Mouse (Mus musculus) layer of hippocampus, adult 11-12 months (tissue): ENCODE results near the gene Tenm3.

Source experiments
- DNase-seq: peaks from one replicate; pipeline ENCODE4 v3.0.0; 2022; ENCODE audit warnings: low spot score

The Tenm3 gene

DNA sequence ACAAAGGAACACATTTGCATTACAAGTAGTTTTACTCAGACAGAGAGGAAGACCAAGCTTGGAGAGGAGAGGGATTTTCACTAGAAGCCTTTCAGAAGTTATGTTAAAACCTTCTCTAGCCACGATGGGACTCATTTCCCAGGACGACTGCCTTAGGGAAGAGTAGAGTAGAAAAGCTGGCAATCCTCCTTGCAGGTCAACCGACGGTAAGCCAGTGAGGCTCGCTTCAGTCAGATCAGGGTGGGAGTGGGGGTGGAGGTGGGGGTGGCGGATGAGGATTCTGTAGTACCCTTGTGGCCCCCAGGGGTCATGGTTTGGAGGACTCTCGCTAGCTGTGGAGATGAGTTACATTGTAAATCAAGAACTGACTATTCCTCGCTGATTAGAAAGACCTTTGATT, 264.6 kb downstream of the Tenm3 start:
- no peak for DNase-seq

DNA sequence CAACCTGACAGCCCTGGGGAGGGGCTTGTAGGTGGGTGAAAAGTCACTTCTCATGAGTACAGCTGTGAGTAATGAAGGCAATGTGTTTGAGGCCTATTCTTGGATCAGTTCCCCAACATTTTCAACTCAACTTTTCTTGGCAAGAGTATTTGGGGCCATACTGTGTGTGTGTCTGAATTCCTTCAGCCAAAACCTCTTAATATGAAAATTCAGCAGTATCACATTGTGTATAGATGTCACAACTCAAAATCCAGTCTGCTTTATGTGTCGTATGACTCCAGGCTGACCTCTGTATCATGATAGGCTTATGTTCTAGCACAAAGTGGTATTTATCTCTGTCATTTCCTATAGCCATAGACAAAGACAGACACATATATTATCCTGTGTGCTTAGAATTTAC, 270.8 kb downstream of the Tenm3 start:
- no peak for DNase-seq

DNA sequence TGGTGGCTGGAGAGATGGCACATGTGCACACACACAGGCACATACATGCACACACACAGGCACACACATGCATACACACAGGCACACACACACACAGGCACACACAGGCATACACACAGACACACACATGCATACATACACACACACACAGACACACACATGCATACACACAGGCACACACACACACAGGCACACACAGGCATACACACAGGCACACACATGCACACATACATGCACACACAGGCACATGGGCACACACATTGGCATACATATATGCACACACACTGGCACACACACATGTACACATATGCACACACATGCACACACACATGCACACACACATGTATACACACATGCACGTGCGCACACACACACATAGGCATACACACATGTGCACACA, 271.4 kb downstream of the Tenm3 start:
- DNase-seq, result no peak

DNA sequence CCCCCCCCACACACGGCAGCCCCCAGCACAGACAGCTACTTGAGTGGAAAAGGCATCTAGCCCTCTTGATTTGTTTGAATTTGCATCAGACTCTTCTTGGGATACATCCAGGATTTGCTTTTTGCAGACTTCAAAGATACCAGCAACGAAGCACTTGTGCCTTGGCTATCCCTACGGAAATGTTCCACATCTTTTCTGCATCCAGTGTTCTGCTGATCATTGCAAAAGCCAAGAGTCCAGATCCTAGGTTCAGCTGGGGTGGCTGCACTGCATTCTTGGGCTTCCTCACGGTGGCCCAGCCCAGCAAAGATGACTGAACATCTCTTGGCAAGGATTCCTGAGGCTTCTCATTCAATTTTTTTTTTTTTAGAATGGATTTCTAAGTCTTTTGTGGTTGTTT, 275.1 kb downstream of the Tenm3 start:
- no peak for DNase-seq

DNA sequence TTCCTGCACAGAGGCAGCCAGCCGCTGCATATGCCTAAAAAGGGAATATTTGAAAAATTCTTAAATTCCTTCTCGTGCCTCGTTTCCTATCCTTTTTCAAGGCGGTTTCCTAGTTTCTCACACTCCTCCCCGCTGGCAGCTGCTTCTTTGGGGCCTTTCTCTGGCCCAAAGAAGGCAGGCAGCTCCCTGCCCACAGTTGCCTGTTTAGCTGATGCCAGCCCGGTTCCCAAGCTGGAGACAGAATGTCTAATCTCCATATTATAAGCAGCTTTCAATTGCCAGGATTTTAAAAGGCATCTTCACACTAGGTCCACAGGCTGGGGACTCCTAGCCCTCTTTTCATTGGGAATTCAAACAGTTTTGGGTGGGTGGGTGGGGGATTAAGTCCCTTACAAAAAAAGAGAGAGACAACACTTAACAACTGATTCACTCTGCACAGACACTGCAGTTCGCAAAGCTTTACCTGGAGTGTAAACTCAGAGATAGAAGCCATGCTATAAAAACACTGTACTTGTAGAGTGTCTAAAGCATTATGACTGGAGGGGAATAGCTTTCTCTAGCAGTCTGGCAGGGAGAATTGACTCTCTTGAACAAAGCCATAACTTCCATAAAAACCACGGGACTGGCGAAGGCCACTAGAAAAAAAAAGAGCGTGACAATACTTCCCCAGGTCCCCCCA, 275.7 kb downstream of the Tenm3 start:
- peak; percentile 20 for DNase-seq

DNA sequence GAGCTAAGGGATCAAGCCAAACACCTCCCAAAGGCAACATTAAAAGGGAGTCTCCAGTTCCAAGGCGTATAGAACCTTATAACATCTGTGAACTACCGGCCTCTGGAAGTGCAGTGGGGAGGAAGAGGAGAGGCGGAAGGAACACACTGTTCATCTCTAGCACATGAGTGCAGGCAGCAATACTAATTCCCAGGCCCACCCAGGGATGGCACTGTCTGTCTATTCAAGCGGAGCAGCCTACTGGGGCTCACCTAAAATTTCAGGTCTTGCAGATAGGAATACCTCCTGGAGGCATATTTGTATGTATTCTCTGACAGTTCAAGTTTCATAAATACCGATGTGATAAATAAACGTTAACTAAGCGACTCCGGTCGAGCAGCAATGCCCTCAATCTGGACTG, 283.5 kb downstream of the Tenm3 start:
- no peak for DNase-seq

DNA sequence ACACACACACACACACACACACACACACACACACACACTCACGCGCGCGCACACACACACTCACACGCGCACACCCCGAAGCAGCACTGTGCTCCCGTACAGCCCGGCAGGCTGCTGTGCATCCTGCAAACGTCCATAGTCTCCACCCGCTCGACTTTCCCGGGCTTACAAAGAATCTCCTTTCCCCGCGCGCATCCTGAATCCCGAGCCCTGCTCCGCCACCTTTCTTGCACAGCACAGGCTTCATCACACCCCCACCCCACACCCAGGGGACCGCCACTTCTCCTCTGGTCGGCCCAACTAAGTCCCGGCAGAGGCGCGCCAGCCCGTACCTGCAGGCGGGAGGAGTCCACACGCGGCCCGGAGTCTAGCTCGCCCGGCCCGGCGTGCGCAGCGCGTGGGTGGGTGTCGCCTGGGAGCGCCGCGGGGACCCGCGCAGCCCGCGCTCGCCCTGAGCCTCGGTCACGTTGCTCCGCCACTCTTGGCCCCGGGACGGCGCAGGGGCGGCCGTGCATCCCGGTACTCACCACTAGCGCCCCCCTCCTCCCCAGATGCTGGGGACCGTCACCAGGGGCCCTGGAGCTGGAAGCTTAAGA, 288.1 kb downstream of the Tenm3 start:
- peak; percentile 42 for DNase-seq

DNA sequence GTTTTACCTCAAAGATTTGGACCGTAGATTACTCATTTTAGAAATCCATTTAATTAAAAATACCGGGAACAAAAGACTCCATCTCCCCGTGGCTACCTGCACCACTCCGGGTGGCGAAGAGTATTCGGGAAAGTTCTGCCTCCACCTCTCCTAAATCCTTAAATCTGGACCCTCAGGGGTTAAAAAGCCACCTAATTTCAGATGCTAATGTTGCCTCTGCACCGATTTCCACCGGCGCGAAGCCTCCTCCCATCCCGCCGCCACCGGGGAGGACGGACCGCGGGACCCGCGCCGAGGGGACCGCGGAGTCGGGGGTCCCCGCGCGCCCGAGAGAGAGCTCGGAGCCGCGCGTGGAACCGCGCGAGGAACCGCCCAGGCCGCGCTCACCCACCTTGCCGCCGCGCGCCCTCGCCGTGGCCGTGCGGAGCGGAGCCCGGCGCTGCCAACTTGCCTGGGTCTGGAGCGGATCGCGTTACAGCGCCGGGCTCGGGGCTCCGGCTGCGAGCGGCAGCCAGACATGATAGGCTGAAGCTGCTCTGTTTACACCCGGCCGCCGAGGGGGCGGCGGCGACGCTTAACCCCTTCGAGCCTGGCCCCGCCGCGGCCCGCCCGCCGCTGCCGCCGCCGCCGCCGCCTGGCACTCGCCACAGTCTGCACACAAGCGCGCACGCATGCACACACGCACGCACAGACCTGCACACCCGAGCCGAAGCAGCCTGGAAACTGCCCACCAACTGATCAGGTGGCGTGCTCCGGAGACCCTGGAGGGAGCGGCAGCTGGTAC, 288.8 kb downstream of the Tenm3 start:
- peak; percentile 70 for DNase-seq

DNA sequence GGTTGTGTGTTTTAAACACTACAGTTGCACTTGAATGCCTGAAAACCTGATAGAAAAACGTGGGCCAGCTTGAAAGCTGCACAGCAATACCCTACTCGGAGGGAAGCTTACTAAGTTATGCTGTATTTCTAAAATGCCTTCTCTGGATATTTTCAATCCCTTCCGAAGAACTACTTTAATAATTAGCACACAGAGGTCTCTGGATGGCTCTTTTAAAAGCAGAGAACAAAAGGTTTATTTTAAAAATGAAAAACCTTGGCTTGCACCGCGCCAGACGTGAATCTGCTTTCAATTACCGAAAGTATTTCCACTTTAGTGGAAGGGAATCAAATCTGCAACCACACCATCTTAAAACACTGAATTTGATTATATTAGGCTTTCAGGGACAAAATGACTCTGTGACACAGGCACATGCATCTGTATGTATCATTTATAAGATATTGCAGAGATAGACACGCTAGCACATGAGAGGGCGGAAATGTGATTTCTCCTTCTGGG, 289.9 kb downstream of the Tenm3 start:
- no peak for DNase-seq

DNA sequence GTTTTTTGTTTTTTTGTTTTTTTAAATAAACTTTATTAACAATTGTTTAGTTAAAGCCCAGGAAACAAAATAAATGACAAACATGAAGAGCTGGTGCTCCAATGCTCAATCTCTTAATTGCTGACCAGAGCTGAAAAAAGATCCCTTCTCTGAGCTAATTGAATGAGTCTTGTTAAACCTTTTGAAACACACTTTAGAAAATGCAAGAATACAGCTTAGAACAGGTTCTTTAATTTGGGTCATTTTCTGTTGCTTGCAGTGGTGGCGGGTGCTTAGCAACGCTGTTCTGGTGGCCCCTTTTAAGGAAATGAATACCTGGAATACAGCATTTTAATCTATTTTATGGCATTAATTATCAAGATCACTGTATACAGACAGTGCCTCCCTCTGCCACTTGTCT, 291.4 kb downstream of the Tenm3 start:
- no peak for DNase-seq

DNA sequence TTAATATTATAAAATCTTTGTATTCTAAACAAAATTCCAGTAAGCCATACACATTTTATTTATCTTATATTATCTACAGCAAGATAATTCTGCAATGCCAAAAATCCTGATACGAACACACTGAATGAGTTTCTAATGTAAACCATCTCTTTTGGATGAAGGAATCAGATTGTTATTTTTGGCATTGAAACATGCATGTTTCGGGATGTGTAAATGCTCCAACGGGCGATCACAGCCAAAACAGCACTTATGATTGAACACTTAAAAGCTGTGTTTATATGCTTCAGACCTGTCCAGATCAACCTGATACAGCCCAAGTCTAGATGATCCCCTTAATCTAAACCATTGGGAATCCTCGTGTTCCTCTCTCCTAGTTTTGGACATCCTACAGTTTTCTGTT, 292.4 kb downstream of the Tenm3 start:
- DNase-seq, result no peak

DNA sequence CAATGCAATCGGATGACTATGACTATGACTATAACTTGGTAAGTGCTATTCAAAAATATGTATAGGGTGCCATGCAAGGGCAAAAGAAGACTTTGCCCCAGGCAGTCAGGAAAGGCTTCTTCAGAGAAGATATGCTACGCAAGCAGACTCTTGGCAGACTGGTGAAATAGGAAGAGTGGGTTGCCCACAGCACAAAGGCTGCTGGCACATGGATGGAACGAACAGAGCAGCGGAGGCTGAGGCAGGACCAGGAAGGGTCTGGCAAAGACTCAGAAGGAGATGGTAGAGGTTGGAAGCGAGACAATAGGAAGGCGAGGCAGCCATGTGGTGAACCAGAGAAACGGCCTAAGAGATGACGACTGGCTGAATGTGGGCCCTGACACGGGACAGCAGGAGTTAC, 294.8 kb downstream of the Tenm3 start:
- DNase-seq, result no peak

DNA sequence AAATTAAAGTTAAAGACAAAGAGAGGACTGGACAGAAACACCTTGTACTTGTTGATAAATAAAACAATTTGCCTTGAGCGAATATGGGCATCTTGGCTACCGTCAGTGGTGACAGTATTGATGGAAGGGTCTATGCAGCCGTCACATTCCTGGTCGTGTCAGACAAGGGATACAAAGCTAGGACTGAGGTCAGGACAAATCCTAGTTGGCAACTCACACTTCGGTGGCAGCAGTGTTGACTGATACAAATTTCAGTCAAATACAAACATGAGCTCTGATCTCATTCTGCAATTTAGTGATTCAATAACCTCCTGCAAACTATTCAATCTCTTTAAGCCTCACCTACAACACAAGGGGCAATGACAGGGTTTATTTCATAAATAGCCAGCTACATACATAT, 298.1 kb downstream of the Tenm3 start:
- DNase-seq, result no peak

DNA sequence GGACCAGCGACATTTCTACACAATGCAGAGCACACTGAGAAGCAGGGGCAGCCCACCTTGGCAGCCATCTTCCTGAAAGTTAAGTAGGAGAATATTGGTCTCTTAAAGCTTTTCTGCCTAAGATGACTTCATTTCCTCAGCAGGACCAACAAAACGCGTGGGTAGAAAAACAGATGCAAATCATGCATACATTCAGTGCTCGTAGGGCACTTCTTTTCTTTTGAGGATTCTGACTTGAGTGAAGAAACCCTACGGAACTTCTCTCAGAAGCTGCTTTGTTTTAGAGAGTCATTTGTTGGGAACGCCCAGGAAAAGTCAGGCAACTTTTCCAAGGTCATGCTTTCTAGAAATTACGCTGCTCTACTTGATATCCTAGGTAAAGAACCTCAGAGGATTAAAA, 298.9 kb downstream of the Tenm3 start:
- DNase-seq, result no peak

DNA sequence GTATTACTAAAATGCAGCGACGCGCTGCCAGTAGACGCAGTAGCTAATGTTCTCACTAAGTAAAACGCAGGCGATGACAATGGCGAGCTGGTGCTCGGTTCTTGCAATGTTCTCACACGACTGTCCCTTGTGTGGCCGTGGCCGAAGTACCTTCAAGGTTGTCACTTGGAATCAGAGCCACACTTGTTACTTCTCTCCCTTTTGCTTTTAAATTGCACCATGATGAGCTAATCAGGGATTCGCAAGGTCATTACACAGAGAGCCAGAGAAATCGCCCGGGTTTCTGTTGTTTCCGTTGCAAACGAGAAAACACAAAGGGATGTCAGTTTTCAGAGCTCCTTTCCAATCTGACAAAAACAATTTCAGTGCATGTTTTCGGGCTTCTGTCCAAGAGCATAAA, 301.6 kb downstream of the Tenm3 start:
- no peak for DNase-seq

DNA sequence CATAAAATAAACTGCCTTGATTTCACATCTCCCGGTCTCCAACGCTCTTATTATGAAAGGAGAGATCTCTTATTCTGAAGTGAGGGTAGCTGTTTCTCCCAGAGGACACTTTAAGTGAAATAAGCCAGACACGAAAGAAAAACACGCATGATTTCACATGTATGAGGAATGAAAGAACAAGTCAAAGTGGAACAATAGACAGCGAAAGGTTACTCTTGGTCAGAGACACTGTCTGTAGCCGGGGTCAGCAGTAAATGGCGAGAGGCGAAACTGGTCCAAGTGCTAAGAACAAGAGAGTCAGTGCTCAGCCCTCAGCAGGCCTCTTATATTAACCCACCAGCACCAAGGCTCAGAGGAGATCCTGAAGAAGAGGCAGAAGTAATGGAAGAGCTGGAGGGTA, 302.9 kb downstream of the Tenm3 start:
- DNase-seq, result no peak

DNA sequence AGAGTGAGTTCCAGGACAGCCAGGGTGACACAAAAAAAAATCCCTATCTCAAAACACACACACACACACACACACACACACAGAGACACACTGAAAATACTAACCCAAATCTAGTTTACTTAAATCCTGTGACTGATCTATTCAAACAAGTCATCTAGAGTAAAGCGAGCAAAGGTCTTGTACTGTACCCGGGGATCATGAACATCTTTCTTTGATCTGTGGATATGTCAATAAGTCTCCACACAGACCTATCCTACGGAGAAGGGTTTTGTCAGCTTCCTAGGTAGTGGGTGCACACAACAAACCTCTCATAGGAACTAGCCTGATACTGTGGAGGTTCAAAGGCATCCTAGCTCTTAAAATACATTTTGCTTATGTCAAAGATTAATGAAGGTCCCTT, 307.9 kb downstream of the Tenm3 start:
- DNase-seq, result no peak

DNA sequence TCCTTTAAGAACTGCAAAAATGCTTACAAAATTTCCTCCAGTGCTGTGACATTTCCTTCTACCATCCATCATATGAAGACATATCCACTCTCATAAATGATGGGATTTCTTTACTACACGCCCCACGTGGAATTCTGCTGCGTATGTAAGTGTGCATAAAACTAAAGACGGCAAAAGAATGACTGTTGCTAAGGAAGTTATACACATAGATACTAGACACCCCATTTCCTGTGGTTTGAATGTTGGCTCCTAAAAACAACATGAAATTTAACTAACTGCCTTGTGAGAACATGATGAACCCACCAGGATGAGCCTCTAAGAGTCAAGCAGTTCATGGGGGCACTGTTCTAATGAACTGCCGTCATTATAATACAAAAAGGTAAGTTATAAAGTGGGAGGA, 312.0 kb downstream of the Tenm3 start:
- no peak for DNase-seq

DNA sequence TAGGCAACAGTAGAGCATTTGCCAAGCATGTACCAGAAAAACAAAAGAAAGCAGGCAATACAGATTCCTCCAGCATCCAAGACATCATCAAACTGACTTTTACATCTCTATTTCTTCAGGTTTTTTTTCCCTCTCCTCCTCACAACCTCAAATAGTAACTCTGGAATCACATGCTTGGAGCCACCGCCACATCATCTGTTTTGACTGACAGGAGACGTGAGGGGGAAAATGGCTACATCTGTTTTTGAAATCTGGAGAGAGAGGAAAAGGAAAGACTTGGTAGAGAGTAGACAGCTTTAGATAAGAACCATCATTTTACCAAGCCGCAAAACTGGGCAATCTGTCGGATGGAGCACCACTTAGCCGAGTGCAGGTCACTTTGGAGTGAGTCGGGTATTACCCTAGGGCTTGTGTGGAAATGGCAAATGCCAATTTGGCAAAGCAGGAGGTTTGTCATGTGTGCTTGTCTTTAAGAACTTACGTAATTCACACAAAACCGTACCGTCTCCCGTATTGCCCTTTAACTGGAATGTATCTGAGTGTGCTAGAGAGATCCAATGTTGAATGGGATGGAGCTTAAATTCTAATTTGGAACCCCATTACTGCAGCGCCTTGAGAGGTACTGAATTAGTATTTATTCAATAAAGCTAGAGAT, 312.7 kb downstream of the Tenm3 start:
- no peak for DNase-seq

DNA sequence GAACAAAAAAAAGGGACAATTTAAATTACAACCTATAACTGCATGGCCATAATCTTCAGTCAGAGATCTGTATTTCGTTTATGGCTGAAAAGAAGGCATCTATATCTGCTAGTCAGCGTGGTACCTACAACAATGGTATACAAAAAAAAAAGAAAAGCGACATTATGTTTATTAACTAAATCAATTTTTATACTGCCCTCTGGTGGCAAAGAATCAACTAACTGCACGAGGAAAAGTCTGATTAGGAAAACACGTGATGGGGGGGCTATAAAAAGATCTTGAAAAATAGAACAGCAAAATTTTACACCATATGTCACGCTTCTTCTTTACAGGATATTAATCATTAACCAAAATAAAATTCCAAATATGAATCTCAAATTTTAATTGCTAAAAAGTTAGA, 316.3 kb downstream of the Tenm3 start:
- no peak for DNase-seq

DNA sequence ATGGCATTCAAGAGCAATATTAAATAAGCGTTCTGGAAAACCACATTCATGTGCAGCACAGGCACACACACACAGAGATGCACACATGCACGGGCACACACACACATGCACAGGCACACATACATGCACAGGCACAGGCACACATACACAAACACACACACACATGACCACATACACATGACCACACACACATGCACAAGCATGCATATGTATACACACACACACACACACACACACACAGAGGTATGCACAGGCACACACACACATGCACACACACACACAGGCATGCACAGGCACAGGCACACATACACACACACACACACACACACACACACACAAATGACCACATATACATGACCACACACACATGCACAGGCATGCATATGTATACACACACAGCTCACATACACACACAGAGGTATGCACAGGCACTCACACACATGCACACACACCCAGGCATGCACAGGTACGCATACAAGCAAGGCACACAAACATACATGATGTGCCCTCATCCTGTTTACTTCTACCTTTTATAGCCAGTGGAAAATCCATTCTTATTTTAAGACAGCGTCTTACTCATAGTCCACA, 321.1 kb downstream of the Tenm3 start:
- no peak for DNase-seq

DNA sequence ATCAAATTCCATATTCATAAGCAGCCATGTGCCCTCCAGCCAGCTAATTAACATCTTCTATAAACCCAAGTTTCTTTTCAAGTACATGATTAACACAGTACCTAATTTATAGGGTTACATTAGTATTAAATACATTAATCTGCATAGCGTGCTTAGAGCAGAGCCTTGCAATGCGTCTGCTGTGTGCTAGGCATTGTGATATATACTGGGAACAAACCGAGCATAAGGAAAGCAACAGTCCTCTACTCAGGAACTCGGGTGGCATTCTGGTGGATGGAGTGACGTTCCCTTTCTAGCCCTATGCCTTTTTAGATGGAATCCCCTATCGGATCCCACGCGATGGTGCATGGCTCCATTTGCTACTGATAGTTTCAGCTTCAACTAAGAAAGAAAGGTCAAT, 321.7 kb downstream of the Tenm3 start:
- no peak for DNase-seq
